Mouse (Mus musculus) limb, embryonic 15.5 days (tissue): Measurements from ENCODE around the gene Rftn2. TPM values are rescaled to one million over a fixed set of nuclear protein-coding genes. Genes with fewer than 3 reads are reported as not detected.

Experiments used
- ATAC-seq: fragments of 200-750 bp; cut with Nextera tagmentation; 2 replicates; pipeline ENCODE4 v1.8.0; 2017; ENCODE audit warnings: low read depth, moderate TSS enrichment; ENCODE audit not compliant: insufficient number of reproducible peaks, low FRiP score, low TSS enrichment
- H3K27ac ChIP-seq: fragments of 300-500 bp; sonication (generic); 2 replicates; pipeline ENCODE4 v1.5.1; 2015; ENCODE audit warnings: moderate library complexity, mild to moderate bottlenecking, inconsistent platforms
- H3K27me3 ChIP-seq: fragments of 300-500 bp; sonication (generic); 2 replicates; pipeline ENCODE4 v1.6.1; 2015; ENCODE audit warnings: inconsistent platforms
- H3K36me3 ChIP-seq: fragments of 300-500 bp; sonication (generic); 2 replicates; pipeline ENCODE4 v1.6.1; 2015; ENCODE audit warnings: inconsistent platforms
- H3K4me1 ChIP-seq: fragments of 300-500 bp; sonication (generic); 2 replicates; pipeline ENCODE4 v1.6.1; 2015; ENCODE audit warnings: inconsistent platforms
- H3K4me2 ChIP-seq: fragments of 300-500 bp; sonication (generic); 2 replicates; pipeline ENCODE4 v1.6.1; 2015; ENCODE audit warnings: mild to moderate bottlenecking, inconsistent platforms
- H3K4me3 ChIP-seq: fragments of 300-500 bp; sonication (generic); 2 replicates; pipeline ENCODE4 v1.5.1; 2015; ENCODE audit warnings: mild to moderate bottlenecking, inconsistent platforms
- H3K9ac ChIP-seq: fragments of 300-500 bp; sonication (generic); 2 replicates; pipeline ENCODE4 v1.6.1; 2015; ENCODE audit warnings: inconsistent platforms
- H3K9me3 ChIP-seq: fragments of 300-500 bp; sonication (generic); 2 replicates; pipeline ENCODE4 v1.6.1; 2016; ENCODE audit warnings: inconsistent platforms
- WGBS: fragments of 180-500 bp; shearing (Covaris S2); methylation state at CpG from one replicate; pipeline ENCODE4 v1.1.7; 2015; 5-methylcytosine and 5-hydroxymethylcytosine counted together
- polyA plus RNA-seq: library from polyadenylated mRNA; unstranded; fragments of >200 nt; fragmentation: Nextera tagmentation; extraction: Ambion mirVana; gene quantifications from 2 replicates; pipeline ENCODE4 v1.2.1, GENCODE M21; 2015

Rftn2 gene
- polyA plus RNA-seq, 1 experiment from 2014 or later = 28.0 TPM

- H3K9ac ChIP-seq = no peak overlapping the region
- no peaks in the 10 kb centered on the region for H3K9me3 ChIP-seq
- no peak overlapping the region for H3K27ac ChIP-seq
- no peak overlapping the region for H3K4me2 ChIP-seq
- 69% methylated on average over 7 of the region's 7 CpGs for WGBS
- no peak for ATAC-seq
- no peaks in the 10 kb centered on the region for H3K27me3 ChIP-seq
- H3K4me3 ChIP-seq = no peak overlapping the region
- H3K36me3 ChIP-seq = peaks cover 27% of the 10 kb centered on the region
- H3K4me1 ChIP-seq = no peaks in the 10 kb centered on the region
Observed at GRCm38 (mm10) chr1:55161895-55162294, 64.7 kb downstream of the Rftn2 start.

DNA sequence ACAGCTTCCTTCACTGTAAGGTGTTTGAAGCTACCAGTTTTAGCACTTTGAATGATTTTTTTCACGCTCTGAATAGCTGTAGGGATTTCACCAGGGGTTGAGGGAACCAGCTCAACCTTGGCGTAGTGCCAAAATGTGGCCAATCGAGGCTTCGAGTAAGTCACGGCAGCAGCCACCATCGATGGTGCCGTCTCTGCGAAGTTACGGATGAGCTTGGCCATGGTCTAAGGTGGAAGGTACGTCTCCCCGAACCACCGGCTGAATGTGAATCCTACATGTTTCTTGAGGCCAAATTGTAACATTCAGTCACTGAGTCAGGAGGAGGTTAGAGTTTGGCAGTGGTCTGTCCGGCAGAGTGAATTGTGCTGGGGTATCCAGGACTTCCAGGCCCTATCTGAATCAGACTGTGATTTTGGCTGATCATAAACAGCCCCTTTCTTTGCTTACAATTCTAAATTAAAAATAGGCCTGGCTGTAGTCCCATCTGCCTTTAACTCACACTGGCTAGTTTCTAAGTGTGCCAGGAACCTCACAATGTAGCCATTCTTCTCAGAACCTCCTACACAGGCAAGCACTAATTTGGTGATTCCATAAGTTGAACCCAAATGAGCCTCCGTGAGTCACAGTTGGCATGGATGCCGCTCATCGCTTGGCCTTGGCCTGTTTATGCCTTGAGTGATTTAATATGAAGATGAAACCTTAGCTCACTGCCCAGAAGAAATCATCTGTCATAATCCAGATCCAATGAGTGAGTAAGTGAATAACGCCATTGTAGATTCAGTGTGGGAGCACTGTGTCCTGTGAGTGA, 65.5 kb downstream of the Rftn2 start:
- no peak; the same call in 1 of the 2 replicates for ATAC-seq
- no peaks in the 10 kb centered on the region for H3K9me3 ChIP-seq
- H3K36me3 ChIP-seq = peaks cover 35% of the 10 kb centered on the region
- H3K4me1 ChIP-seq = no peaks in the 10 kb centered on the region
- H3K27ac ChIP-seq = peak overlapping the region; percentile 50
- 83% methylated on average over 17 of the region's 17 CpGs for WGBS
- no peak overlapping the region for H3K4me2 ChIP-seq
- H3K9ac ChIP-seq = no peak overlapping the region
- no peaks in the 10 kb centered on the region for H3K27me3 ChIP-seq
- H3K4me3 ChIP-seq = no peak overlapping the region

GRCm38 (mm10) chr1:55160218-55160617, 66.4 kb downstream of the Rftn2 start:
- no peak overlapping the region for H3K27ac ChIP-seq
- H3K9me3 ChIP-seq = no peaks in the 10 kb centered on the region
- no peak for ATAC-seq
- no peak overlapping the region for H3K4me2 ChIP-seq
- WGBS = 95% methylated on average over 3 of the region's 3 CpGs
- no peak overlapping the region for H3K9ac ChIP-seq
- H3K4me3 ChIP-seq = no peak overlapping the region
- H3K36me3 ChIP-seq = peaks cover 44% of the 10 kb centered on the region
- H3K27me3 ChIP-seq = no peaks in the 10 kb centered on the region
- H3K4me1 ChIP-seq = no peaks in the 10 kb centered on the region

DNA sequence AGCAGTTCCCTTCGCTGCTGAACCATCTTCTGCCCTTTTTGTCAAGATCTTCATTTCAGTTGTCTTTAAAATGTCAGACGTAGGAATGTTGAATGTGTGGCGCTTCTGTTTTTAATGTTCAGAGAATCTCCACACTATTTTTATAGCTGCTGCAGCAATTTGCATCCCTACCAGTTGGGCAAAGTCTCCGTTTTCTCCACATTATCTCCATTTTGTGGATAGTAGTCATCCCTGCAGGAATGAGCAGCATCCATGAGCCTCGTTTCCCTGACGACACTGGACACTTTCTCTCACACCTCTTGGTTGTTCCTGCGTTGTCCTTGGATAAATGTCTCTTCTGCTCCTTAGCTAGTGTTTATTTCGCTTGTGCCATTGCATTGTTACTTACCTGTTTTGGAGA, 67.8 kb downstream of the Rftn2 start:
- Histone ChIP-seq H3K4me2 (no peak overlapping the region), H3K9me3 (no peaks in the 10 kb centered on the region), H3K4me1 (no peaks in the 10 kb centered on the region), H3K36me3 (peaks cover 49% of the 10 kb centered on the region), H3K4me3 (no peak overlapping the region), H3K27me3 (no peaks in the 10 kb centered on the region), H3K9ac (no peak overlapping the region), H3K27ac (no peak overlapping the region)
- WGBS = 84% methylated on average over 8 of the region's 8 CpGs
- no peak for ATAC-seq

DNA sequence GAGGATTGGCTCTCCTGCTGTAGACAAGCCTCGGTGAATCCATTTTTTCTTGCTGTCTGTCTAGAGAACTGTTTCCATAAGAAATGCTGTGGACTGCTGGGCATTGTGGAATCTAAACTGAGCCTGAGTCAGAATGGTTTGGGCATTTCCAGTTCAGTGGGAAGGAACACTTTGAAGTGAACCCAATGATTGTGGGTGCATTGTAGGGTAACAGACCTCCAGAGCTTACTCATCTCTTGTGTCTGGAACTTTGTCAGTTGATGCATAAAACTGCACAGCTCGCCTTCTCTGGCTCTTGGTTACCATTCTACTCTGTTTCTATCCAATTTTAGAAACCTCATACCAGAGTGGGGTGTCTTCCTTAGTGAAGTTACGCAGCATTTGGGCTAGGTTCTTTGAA, 68.4 kb downstream of the Rftn2 start:
- Histone ChIP-seq H3K4me2 (no peak overlapping the region), H3K4me1 (no peaks in the 10 kb centered on the region), H3K36me3 (peaks cover 50% of the 10 kb centered on the region), H3K4me3 (no peak overlapping the region), H3K27ac (no peak overlapping the region), H3K9me3 (no peaks in the 10 kb centered on the region), H3K27me3 (no peaks in the 10 kb centered on the region), H3K9ac (no peak overlapping the region)
- 92% methylated on average over 3 of the region's 3 CpGs for WGBS
- ATAC-seq = no peak

- no peak overlapping the region for H3K4me3 ChIP-seq
- H3K27me3 ChIP-seq = no peaks in the 10 kb centered on the region
- H3K9ac ChIP-seq = no peak overlapping the region
- WGBS = 96% methylated on average over 4 of the region's 4 CpGs
- H3K36me3 ChIP-seq = peaks cover 55% of the 10 kb centered on the region
- H3K27ac ChIP-seq = no peak overlapping the region
- H3K4me2 ChIP-seq = no peak overlapping the region
- H3K9me3 ChIP-seq = no peaks in the 10 kb centered on the region
- ATAC-seq = no peak
- H3K4me1 ChIP-seq = no peaks in the 10 kb centered on the region
Observed at GRCm38 (mm10) chr1:55157329-55157728, 69.3 kb downstream of the Rftn2 start.

GRCm38 (mm10) chr1:55145556-55145955, 81.0 kb downstream of the Rftn2 start:
- no peak overlapping the region for H3K9ac ChIP-seq
- ATAC-seq = no peak
- H3K4me3 ChIP-seq = no peak overlapping the region
- H3K4me2 ChIP-seq = no peak overlapping the region
- no peaks in the 10 kb centered on the region for H3K27me3 ChIP-seq
- H3K9me3 ChIP-seq = no peaks in the 10 kb centered on the region
- no peaks in the 10 kb centered on the region for H3K4me1 ChIP-seq
- H3K36me3 ChIP-seq = peaks cover 35% of the 10 kb centered on the region
- no peak overlapping the region for H3K27ac ChIP-seq
- whole genome bisulfite sequencing = 95% methylated on average over 7 of the region's 7 CpGs

- H3K27ac ChIP-seq = no peak overlapping the region
- H3K4me2 ChIP-seq = no peak overlapping the region
- no peak overlapping the region for H3K4me3 ChIP-seq
- H3K4me1 ChIP-seq = no peaks in the 10 kb centered on the region
- H3K27me3 ChIP-seq = no peaks in the 10 kb centered on the region
- 93% methylated on average over 4 of the region's 4 CpGs for WGBS
- peaks cover 32% of the 10 kb centered on the region for H3K36me3 ChIP-seq
- ATAC-seq = no peak
- no peaks in the 10 kb centered on the region for H3K9me3 ChIP-seq
- no peak overlapping the region for H3K9ac ChIP-seq
Observed at GRCm38 (mm10) chr1:55144338-55144737, 82.2 kb downstream of the Rftn2 start.

GRCm38 (mm10) chr1:55135846-55136245, 90.7 kb downstream of the Rftn2 start:
- H3K27ac ChIP-seq = no peak overlapping the region
- no peak overlapping the region for H3K4me2 ChIP-seq
- 92% methylated on average over 1 of the region's 1 CpGs for WGBS
- peaks cover 12% of the 10 kb centered on the region for H3K36me3 ChIP-seq
- no peak overlapping the region for H3K9ac ChIP-seq
- H3K4me1 ChIP-seq = peaks cover 11% of the 10 kb centered on the region
- no peak for ATAC-seq
- no peak overlapping the region for H3K4me3 ChIP-seq
- no peaks in the 10 kb centered on the region for H3K27me3 ChIP-seq
- no peaks in the 10 kb centered on the region for H3K9me3 ChIP-seq

DNA sequence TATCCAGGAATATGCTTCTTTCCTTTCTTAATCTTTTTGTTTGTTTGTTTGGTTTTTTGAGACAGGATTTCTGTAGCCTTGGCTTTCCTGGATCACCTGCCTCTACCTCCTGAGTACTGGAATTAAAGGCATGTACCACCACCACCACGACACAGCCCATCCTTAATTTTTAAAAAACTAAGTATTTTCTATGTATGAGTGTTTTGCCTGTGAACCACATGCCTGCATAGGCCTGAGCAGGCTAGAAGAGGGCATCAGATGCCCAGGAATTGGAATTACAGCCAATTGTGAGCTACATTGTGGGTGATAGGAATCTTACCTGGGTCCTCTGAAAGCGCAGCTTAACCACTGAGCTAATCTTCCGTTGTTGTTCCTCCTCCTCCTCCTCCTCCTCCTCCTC, 92.3 kb downstream of the Rftn2 start:
- Histone ChIP-seq H3K4me1 (peaks cover 11% of the 10 kb centered on the region), H3K9me3 (no peaks in the 10 kb centered on the region), H3K4me2 (no peak overlapping the region), H3K27ac (no peak overlapping the region), H3K27me3 (no peaks in the 10 kb centered on the region), H3K9ac (no peak overlapping the region), H3K36me3 (peaks cover 3% of the 10 kb centered on the region; the same call in 1 of the 2 replicates), H3K4me3 (no peak overlapping the region)
- WGBS = 95% methylated on average over 3 of the region's 3 CpGs
- ATAC-seq = no peak

DNA sequence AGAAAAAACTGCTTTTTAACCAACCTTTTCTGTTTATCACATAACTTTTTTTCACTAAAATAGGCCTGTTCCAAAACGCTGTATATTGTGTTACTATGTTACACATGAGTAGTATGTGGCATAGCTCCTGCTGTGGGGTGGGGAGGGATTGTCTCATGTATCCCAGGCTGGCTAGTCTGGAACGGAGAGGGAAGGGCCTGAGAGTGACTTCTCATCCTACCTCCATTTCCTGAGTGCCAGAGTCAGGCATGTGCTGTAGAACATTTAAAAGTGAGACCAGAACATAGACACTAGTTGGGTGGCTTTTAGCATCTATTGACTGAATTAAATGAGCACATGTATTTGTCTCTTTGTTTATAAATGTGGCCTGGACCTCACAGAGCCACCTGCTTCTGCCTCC, 93.4 kb downstream of the Rftn2 start:
- Histone ChIP-seq H3K27me3 (no peaks in the 10 kb centered on the region), H3K9ac (no peak overlapping the region), H3K27ac (no peak overlapping the region), H3K4me3 (no peak overlapping the region), H3K4me2 (no peak overlapping the region), H3K4me1 (peaks cover 11% of the 10 kb centered on the region), H3K9me3 (no peaks in the 10 kb centered on the region), H3K36me3 (peaks cover 3% of the 10 kb centered on the region; the same call in 1 of the 2 replicates)
- 66% methylated on average over 2 of the region's 2 CpGs for WGBS
- no peak for ATAC-seq

- peak overlapping the region; percentile 56 for H3K4me2 ChIP-seq
- 70% methylated on average over 4 of the region's 4 CpGs for WGBS
- H3K27me3 ChIP-seq = no peaks in the 10 kb centered on the region
- no peak for ATAC-seq
- no peak overlapping the region for H3K27ac ChIP-seq
- H3K9ac ChIP-seq = peak overlapping the region; percentile 99; the same call in 1 of the 2 replicates
- H3K4me3 ChIP-seq = peak overlapping the region; percentile 98
- no peaks in the 10 kb centered on the region; the same call in 1 of the 2 replicates for H3K36me3 ChIP-seq
- H3K9me3 ChIP-seq = no peaks in the 10 kb centered on the region
- peaks cover 11% of the 10 kb centered on the region for H3K4me1 ChIP-seq
Observed at GRCm38 (mm10) chr1:55132308-55132707, 94.3 kb downstream of the Rftn2 start.
